Mouse (Mus musculus) layer of hippocampus, adult 9-11 months (tissue): ENCODE data around the gene Neb.

Experiments used
- DNase-seq: peaks from one replicate; pipeline ENCODE4 v3.0.0; 2022

Gene Neb

GRCm38 (mm10) chr2:52372480-52372879 is 5.8 kb downstream of the Neb start:
- no peak for DNase-seq

GRCm38 (mm10) chr2:52372080-52372479 is 6.2 kb downstream of the Neb start:
- DNase-seq = no peak

- no peak for DNase-seq
These were observed 7.2 kb downstream of the Neb start for GRCm38 (mm10) chr2:52371066-52371465.

- DNase-seq = no peak
These were observed 8.7 kb downstream of the Neb start for GRCm38 (mm10) chr2:52369622-52370021.

GRCm38 (mm10) chr2:52367665-52368064 is 10.6 kb downstream of the Neb start:
- DNase-seq = no peak

- no peak for DNase-seq
These were observed 11.0 kb downstream of the Neb start for GRCm38 (mm10) chr2:52367248-52367647.

- DNase-seq = no peak
These were observed 17.2 kb downstream of the Neb start for GRCm38 (mm10) chr2:52361086-52361485.

- DNase-seq = no peak
These were observed 18.6 kb downstream of the Neb start for GRCm38 (mm10) chr2:52359722-52360121.

- DNase-seq = no peak
These were observed 20.1 kb downstream of the Neb start for GRCm38 (mm10) chr2:52358156-52358555.

GRCm38 (mm10) chr2:52351029-52351428 is 27.2 kb downstream of the Neb start:
- no peak for DNase-seq

GRCm38 (mm10) chr2:52340990-52341389 is 37.3 kb downstream of the Neb start:
- no peak for DNase-seq

- DNase-seq = no peak
These were observed 42.7 kb downstream of the Neb start for GRCm38 (mm10) chr2:52335556-52335955.

- no peak for DNase-seq
These were observed 43.2 kb downstream of the Neb start for GRCm38 (mm10) chr2:52335087-52335486.

- DNase-seq = no peak
These were observed 44.7 kb downstream of the Neb start for GRCm38 (mm10) chr2:52333535-52333934.

- DNase-seq = no peak
These were observed 46.5 kb downstream of the Neb start for GRCm38 (mm10) chr2:52331761-52332160.

- DNase-seq = no peak
These were observed 50.9 kb downstream of the Neb start for GRCm38 (mm10) chr2:52327244-52327815.

GRCm38 (mm10) chr2:52321866-52322265 is 56.4 kb downstream of the Neb start:
- no peak for DNase-seq

GRCm38 (mm10) chr2:52320175-52320574 is 58.1 kb downstream of the Neb start:
- DNase-seq = no peak

- DNase-seq = no peak
These were observed 59.2 kb downstream of the Neb start for GRCm38 (mm10) chr2:52319020-52319567.

- no peak for DNase-seq
These were observed 60.8 kb downstream of the Neb start for GRCm38 (mm10) chr2:52317471-52317870.

- no peak for DNase-seq
These were observed 62.5 kb downstream of the Neb start for GRCm38 (mm10) chr2:52315737-52316136.

- DNase-seq = no peak
These were observed 63.1 kb downstream of the Neb start for GRCm38 (mm10) chr2:52314922-52315730.

GRCm38 (mm10) chr2:52310757-52311156 is 67.5 kb downstream of the Neb start:
- DNase-seq = peak; percentile 53

GRCm38 (mm10) chr2:52306635-52307034 is 71.6 kb downstream of the Neb start:
- no peak for DNase-seq
